Mouse (Mus musculus) liver, embryonic 12.5 days (tissue): ENCODE measurements around the gene Rcn2. TPM values are rescaled to one million over a fixed set of nuclear protein-coding genes. Genes with fewer than 3 reads are reported as not detected.

ENCODE experiments used
- ATAC-seq: fragments of 200-750 bp; cut with Nextera tagmentation; 2 replicates; pipeline ENCODE4 v1.8.0; 2017; ENCODE audit warnings: moderate number of reproducible peaks, mild to moderate bottlenecking, moderate library complexity
- H3K27ac ChIP-seq: fragments of 300-500 bp; sonication (generic); 2 replicates; pipeline ENCODE4 v1.5.1; 2016; ENCODE audit warnings: mild to moderate bottlenecking
- H3K27me3 ChIP-seq: fragments of 300-500 bp; sonication (generic); replicated peaks from 2 replicates; pipeline ENCODE4 v1.6.1; 2016; ENCODE audit warnings: mild to moderate bottlenecking, moderate library complexity
- H3K36me3 ChIP-seq: fragments of 300-500 bp; sonication (generic); 2 replicates; pipeline ENCODE4 v1.6.1; 2016; ENCODE audit warnings: mild to moderate bottlenecking, moderate library complexity
- H3K4me1 ChIP-seq: fragments of 300-500 bp; sonication (generic); 2 replicates; pipeline ENCODE4 v1.6.1; 2016
- H3K4me2 ChIP-seq: fragments of 300-500 bp; sonication (generic); 2 replicates; pipeline ENCODE4 v1.6.1; 2016; ENCODE audit warnings: mild to moderate bottlenecking, moderate library complexity
- H3K4me3 ChIP-seq: fragments of 300-500 bp; sonication (generic); 2 replicates; pipeline ENCODE4 v1.5.1; 2016; ENCODE audit warnings: mild to moderate bottlenecking, moderate library complexity
- H3K9ac ChIP-seq: fragments of 300-500 bp; sonication (generic); 2 replicates; pipeline ENCODE4 v1.6.1; 2016; ENCODE audit warnings: mild to moderate bottlenecking, moderate library complexity
- H3K9me3 ChIP-seq: fragments of 300-500 bp; sonication (generic); replicated peaks from 2 replicates; pipeline ENCODE4 v1.6.1; 2016; ENCODE audit warnings: mild to moderate bottlenecking, moderate library complexity
- WGBS: fragments of 180-500 bp; shearing (Covaris S2); methylation state at CpG from one replicate; pipeline ENCODE4 v1.1.7; 2016; ENCODE audit not compliant: insufficient replicate concordance; 5-methylcytosine and 5-hydroxymethylcytosine counted together
- polyA plus RNA-seq: library from polyadenylated mRNA; unstranded; fragments of >200 nt; fragmentation: Nextera tagmentation; extraction: Ambion mirVana; gene quantifications from 2 replicates; pipeline ENCODE4 v1.2.1, GENCODE M21; 2016

The Rcn2 gene
- polyA plus RNA-seq, 1 experiment from 2014 or later, result 48.9 TPM

DNA sequence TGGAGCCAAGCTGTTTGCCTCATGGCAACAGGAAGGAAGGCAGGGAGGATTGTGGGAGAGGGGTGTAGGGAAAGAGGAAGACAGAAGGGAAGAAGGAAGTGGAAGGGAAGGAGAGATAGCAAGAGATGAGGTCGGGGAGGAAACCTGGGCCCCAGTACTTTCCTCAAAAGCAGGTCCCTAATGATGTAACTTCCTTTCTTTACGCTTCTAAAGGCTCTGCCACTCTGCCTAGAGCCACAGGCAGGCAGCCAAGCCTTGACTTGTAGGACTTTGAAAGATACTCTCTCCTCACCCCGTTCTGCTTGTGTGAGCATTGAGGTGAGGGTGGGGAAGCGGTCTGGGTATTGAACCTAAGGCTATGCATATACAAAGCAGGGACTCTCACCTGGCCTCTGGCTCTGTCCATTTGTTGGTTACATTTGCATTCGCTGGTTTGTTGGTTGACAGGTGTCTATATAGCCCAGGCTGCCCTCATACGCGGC lies 58.4 kb downstream of the Rcn2 start:
- Histone ChIP-seq H3K4me3 (no peak overlapping the region), H3K4me2 (no peak overlapping the region), H3K4me1 (no peaks in the 10 kb centered on the region), H3K27me3 (no peaks in the 10 kb centered on the region), H3K9ac (no peak overlapping the region), H3K36me3 (no peaks in the 10 kb centered on the region), H3K9me3 (no peaks in the 10 kb centered on the region), H3K27ac (no peak overlapping the region)
- 45% methylated on average over 7 of the region's 7 CpGs for WGBS
- ATAC-seq, result no peak

DNA sequence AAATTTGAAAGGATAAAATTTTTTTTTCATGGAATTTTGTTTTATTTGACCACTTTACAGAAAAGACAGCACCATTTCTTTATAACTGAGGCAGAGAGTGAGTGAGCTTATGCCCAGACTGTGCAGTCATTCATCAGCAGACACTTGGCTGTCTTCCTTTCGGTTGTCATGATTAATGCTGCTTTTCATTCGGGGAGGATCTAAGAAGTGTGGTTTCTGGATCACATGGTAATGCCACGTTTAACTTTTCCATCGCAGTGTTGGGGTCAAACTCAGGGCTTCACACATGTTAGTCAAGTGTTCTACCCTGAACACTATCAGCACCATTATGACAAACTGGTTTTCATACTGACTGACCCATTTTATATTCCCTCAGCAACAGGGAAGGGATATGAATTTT lies 59.4 kb downstream of the Rcn2 start:
- ATAC-seq, result no peak
- Histone ChIP-seq H3K27me3 (no peaks in the 10 kb centered on the region), H3K4me3 (no peak overlapping the region), H3K4me1 (no peaks in the 10 kb centered on the region), H3K4me2 (no peak overlapping the region), H3K36me3 (no peaks in the 10 kb centered on the region), H3K9me3 (no peaks in the 10 kb centered on the region), H3K9ac (no peak overlapping the region), H3K27ac (no peak overlapping the region)
- WGBS, result 23% methylated on average over 4 of the region's 4 CpGs

DNA sequence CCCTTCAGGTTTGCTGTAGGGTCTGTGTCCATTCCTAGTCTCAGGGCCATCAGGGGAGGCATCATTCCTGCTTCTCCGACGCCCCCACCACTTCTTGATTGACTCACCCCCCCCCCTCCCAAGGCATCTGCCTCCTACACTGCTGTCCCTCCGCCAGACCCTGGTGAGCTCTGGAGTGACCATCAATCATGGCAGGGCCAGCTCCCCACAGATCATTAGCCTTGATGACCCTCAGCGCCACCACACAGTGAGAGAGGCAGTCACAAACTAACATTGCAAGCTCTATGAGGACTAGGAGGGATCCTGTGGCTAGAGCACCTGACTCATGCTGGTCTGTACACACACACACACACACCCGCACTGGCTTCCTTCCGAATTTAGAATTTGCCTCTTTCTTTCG lies 63.3 kb downstream of the Rcn2 start:
- Histone ChIP-seq H3K27me3 (no peaks in the 10 kb centered on the region), H3K4me3 (no peak overlapping the region), H3K27ac (no peak overlapping the region), H3K4me2 (no peak overlapping the region), H3K36me3 (no peaks in the 10 kb centered on the region), H3K9me3 (no peaks in the 10 kb centered on the region), H3K4me1 (peaks cover 15% of the 10 kb centered on the region; the same call in 1 of the 2 replicates), H3K9ac (no peak overlapping the region)
- no peak for ATAC-seq
- WGBS, result 49% methylated on average over 7 of the region's 7 CpGs

DNA sequence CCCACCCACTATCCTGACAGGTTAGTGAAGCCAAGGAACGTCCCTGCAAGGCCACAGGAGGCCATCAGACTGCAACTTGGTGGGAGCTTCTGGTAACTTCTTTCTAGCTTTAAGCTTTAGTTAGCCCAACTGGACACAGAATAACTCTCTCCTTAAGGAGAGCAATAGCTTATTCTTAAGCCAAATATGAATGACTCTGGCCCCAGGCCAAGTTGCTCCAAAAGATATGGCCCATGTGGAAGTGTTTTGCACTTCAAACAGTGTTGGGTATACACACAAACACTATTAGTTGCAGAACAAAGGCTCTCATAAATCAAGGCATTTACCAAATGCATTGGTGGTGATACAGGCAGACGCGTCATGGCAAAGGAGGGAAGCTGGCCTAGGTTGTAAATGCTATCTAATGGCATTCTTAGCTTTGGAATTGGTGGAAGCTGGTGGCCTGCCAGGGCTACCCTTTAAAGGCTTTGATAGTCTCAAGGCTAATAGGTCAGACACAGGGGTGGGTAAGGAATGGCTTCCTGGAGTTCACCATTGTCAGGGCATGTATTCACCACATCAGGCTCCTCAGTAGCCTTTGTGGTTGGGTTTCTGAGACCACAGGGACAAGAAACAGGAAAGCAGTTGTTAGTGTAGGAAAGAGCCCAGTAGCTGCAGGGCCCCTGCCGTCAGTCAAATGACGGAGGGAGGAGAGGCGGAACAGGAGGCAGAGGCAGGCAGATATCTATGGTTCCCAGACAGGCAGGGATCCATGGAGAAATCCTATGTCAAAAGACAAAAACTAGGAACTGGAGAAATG lies 64.8 kb downstream of the Rcn2 start:
- H3K4me1 ChIP-seq, result peaks cover 15% of the 10 kb centered on the region; the same call in 1 of the 2 replicates
- H3K9me3 ChIP-seq, result no peaks in the 10 kb centered on the region
- 50% methylated on average over 6 of the region's 6 CpGs for WGBS

DNA sequence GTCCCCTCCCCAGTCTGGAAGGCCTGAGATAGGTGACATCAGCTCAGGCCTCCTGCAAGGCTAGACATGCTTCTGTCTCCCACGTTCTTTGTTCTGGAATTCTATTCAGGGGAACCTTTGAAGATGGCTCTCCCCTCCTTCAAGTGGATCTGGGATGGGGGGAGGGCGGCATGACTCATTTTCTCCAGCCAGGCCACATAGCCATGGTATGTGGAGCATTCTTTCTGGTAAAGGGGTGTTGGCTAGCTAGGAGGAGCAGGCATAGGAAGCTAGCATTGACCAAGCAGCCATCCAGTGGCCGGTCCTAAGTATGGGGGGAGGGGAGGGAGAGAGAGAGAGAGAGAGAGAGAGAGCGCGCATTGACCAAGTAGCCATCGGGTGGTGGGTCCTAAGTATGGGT lies 65.9 kb downstream of the Rcn2 start:
- Histone ChIP-seq H3K4me1 (peaks cover 15% of the 10 kb centered on the region; the same call in 1 of the 2 replicates), H3K4me3 (no peak overlapping the region), H3K36me3 (no peaks in the 10 kb centered on the region), H3K27me3 (no peaks in the 10 kb centered on the region), H3K27ac (no peak overlapping the region), H3K4me2 (no peak overlapping the region), H3K9ac (no peak overlapping the region), H3K9me3 (no peaks in the 10 kb centered on the region)
- WGBS, result 41% methylated on average over 6 of the region's 6 CpGs
- ATAC-seq, result no peak

More for the DNA sequence above, 64.8 kb downstream of the Rcn2 start:
- no peak overlapping the region for H3K4me3 ChIP-seq
- H3K27me3 ChIP-seq, result no peaks in the 10 kb centered on the region
- H3K27ac ChIP-seq, result no peak overlapping the region
- ATAC-seq, result no peak
- no peaks in the 10 kb centered on the region for H3K36me3 ChIP-seq
- no peak overlapping the region for H3K4me2 ChIP-seq
- no peak overlapping the region for H3K9ac ChIP-seq

DNA sequence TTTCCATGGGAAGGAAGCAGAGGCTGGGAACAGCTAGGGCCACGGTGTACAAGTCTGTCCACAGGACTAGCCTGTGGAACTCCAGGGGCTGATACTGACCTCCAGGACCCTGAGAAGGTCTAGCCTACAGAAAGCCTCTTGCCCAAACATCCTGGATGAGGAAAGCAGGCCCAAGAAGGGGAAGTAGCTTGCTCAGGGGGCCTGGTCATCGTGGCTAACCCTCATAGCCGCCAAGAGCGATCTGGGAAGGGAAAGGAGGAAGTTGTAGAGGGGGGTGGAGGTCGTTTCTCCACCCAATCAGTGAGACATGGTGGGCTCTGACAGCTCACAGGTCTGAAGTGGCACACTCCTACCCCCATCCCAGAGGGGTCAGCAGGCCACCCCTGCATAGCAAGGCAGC lies 66.5 kb downstream of the Rcn2 start:
- H3K4me3 ChIP-seq, result no peak overlapping the region
- H3K36me3 ChIP-seq, result no peaks in the 10 kb centered on the region
- H3K27me3 ChIP-seq, result no peaks in the 10 kb centered on the region
- no peaks in the 10 kb centered on the region for H3K9me3 ChIP-seq
- no peak overlapping the region for H3K27ac ChIP-seq
- WGBS, result 27% methylated on average over 5 of the region's 5 CpGs
- H3K4me1 ChIP-seq, result peaks cover 15% of the 10 kb centered on the region; the same call in 1 of the 2 replicates
- no peak overlapping the region for H3K4me2 ChIP-seq
- H3K9ac ChIP-seq, result no peak overlapping the region
- ATAC-seq, result no peak

Other genes with a start within 250 kb of the Rcn2 start
- gene Scaper, start 103.7 kb upstream of the Rcn2 start, polyA plus RNA-seq, result 2.6 and 2.7 TPM in 2 replicates
- gene 4930563M21Rik, start 31.3 kb upstream of the Rcn2 start, polyA plus RNA-seq, result not detected in 2 replicates
- gene Pstpip1, start 48.1 kb downstream of the Rcn2 start, polyA plus RNA-seq, result 3.2 and 3.7 TPM in 2 replicates
- gene Tspan3, start 123.6 kb downstream of the Rcn2 start, polyA plus RNA-seq, result 70.5 and 70.6 TPM in 2 replicates